ENCODE assay signal across 8 mouse cellular contexts in genomic region chr7:45801348-45801747, GRCm38 (mm10). TPM values are rescaled to one million over a fixed set of nuclear protein-coding genes. Genes with fewer than 3 reads are reported as not detected.
DNase-seq lines count a peak whose midpoint lies in the region; ATAC-seq and TF ChIP-seq lines count a peak whose summit lies in the region.

No protein-coding gene starts in this region.

- in situ Hi-C loops in ES-E14 (cut with MboI; ENCODE audit: low sequenced_read_pairs in 2 of 2, unreplicated experiment in 2 of 2): loop anchor here in 1 of 2 experiments (10.0 kb wide), 1 partner anchor 67 kb away; no protein-coding TSS in a partner anchor

- H3K36me3 ChIP-seq in ES-E14 (ENCODE audit: control insufficient read depth, insufficient read depth, low read length, poor library complexity, severe bottlenecking): peaks cover 2% of the 10 kb centered on the region; the same call in 1 of the 2 replicates
- peaks cover 80% of the 10 kb centered on the region for H3K36me3 ChIP-seq in forebrain, embryonic 13.5 days (ENCODE audit: poor library complexity, severe bottlenecking)
- H3K36me3 ChIP-seq in neural tube, embryonic 14.5 days (ENCODE audit: control insufficient read depth, insufficient read depth, low read length): peaks cover 39% of the 10 kb centered on the region
- H3K36me3 ChIP-seq in testis, adult 2 months (ENCODE audit: control insufficient read depth, insufficient read depth, low read length): no peaks in the 10 kb centered on the region

- H3K9me3 ChIP-seq in ES-E14 (ENCODE audit: control insufficient read depth, insufficient read depth, low read depth, low read length): no peaks in the 10 kb centered on the region
- no peaks in the 10 kb centered on the region for H3K9me3 ChIP-seq in forebrain, embryonic 13.5 days (replicated peaks)
- H3K9me3 ChIP-seq in neural tube, embryonic 14.5 days (ENCODE audit: control insufficient read depth, low read length): no peaks in the 10 kb centered on the region

- H3K27ac ChIP-seq in ES-E14 (ENCODE audit: insufficient read depth, low read depth, low read length, poor library complexity, severe bottlenecking): no peak overlapping the region
- H3K27ac ChIP-seq in forebrain, embryonic 13.5 days: no peak overlapping the region
- H3K27ac ChIP-seq in neural tube, embryonic 14.5 days (ENCODE audit: low read depth, low read length): peak overlapping the region; percentile 2; the same call in 1 of the 2 replicates
- no peak overlapping the region for H3K27ac ChIP-seq in testis, adult 2 months (ENCODE audit: control insufficient read depth, insufficient read depth, low read depth, low read length)

- peak overlapping the region; percentile 23; the same call in 1 of the 2 replicates for H3K9ac ChIP-seq in ES-E14 (ENCODE audit: insufficient read depth, low read depth, low read length, poor library complexity, severe bottlenecking)
- H3K9ac ChIP-seq in forebrain, embryonic 13.5 days: no peak overlapping the region
- H3K9ac ChIP-seq in neural tube, embryonic 14.5 days (replicated peaks; ENCODE audit: low read depth, low read length): no peak overlapping the region

- intact Hi-C loops in heart, postnatal 10 days (cut with DNase I): loop anchor here (1.0 to 2.0 kb wide), 2 partner anchors 62 to 133 kb away; no protein-coding TSS in a partner anchor

- H3K27me3 ChIP-seq in forebrain, embryonic 13.5 days: peaks cover 26% of the 10 kb centered on the region
- no peaks in the 10 kb centered on the region for H3K27me3 ChIP-seq in neural tube, embryonic 14.5 days (ENCODE audit: control insufficient read depth, insufficient read depth, low read length)
- H3K27me3 ChIP-seq in testis, adult 2 months (ENCODE audit: control insufficient read depth, insufficient read depth, low read length): peaks cover 2% of the 10 kb centered on the region; the same call in 1 of the 2 replicates

- peak; percentile 49; the same call in 1 of the 2 replicates for ATAC-seq in cerebellum, adult (ENCODE audit: insufficient number of reproducible peaks, low FRiP score, low TSS enrichment)
- peak; percentile 55 for ATAC-seq in forebrain, embryonic 13.5 days
- ATAC-seq in neural tube, embryonic 14.5 days (ENCODE audit: low read depth): peak; percentile 61; the same call in 1 of the 2 replicates

- 4% methylated on average over 12 of the region's 12 CpGs for WGBS in forebrain, embryonic 13.5 days
- 6% methylated on average over 12 of the region's 12 CpGs for WGBS in neural tube, embryonic 14.5 days

- H3K4me2 ChIP-seq in forebrain, embryonic 13.5 days: no peak overlapping the region; the same call in 1 of the 2 replicates
- no peak overlapping the region for H3K4me2 ChIP-seq in neural tube, embryonic 14.5 days (ENCODE audit: low read depth, low read length)

- H3K4me3 ChIP-seq in ES-E14 (ENCODE audit: insufficient read depth in 1 of 2, low read depth in 1 of 2, low read length in 2 of 2, poor library complexity in 1 of 2, severe bottlenecking in 1 of 2): peak overlapping the region; percentile 49 to 54
- H3K4me3 ChIP-seq in forebrain, embryonic 13.5 days: no peak overlapping the region
- no peak overlapping the region for H3K4me3 ChIP-seq in neural tube, embryonic 14.5 days (ENCODE audit: low read depth, low read length)
- H3K4me3 ChIP-seq in testis, adult 2 months (ENCODE audit: control insufficient read depth, low read depth, low read length): peak overlapping the region; percentile 76

- TF ChIP-seq POLR2A in testis, adult 2 months (IDR thresholded peaks at IDR 0.05; ENCODE audit: control insufficient read depth, low read depth, low read length): no peak

- DNase-seq in ES-E14 (ENCODE audit: low read depth, low spot score): peak; percentile 92
- DNase-seq in heart, postnatal 10 days: peak; percentile 93 to 95
- DNase-seq in layer of hippocampus, adult 11-12 months (ENCODE audit: low spot score): peak; percentile 94
- DNase-seq in lung, adult 18-20 months: peak; percentile 89 to 91

- peaks cover 6 to 25% of the 10 kb centered on the region in 2 experiments; a peak in 2 of 4 replicates for H3K4me1 ChIP-seq in ES-E14 (ENCODE audit: control insufficient read depth in 2 of 2, insufficient read depth in 2 of 2, low read length in 2 of 2, poor library complexity in 1 of 2)
- peaks cover 27% of the 10 kb centered on the region for H3K4me1 ChIP-seq in forebrain, embryonic 13.5 days
- peaks cover 17% of the 10 kb centered on the region for H3K4me1 ChIP-seq in neural tube, embryonic 14.5 days (ENCODE audit: control insufficient read depth, insufficient read depth, low read length)
- H3K4me1 ChIP-seq in testis, adult 2 months (ENCODE audit: control insufficient read depth, insufficient read depth, low read length): peaks cover 11% of the 10 kb centered on the region; the same call in 1 of the 2 replicates

- TF ChIP-seq CTCF in testis, adult 2 months (IDR thresholded peaks at IDR 0.05; ENCODE audit: control insufficient read depth, insufficient read depth, insufficient replicate concordance, low read depth, low read length): peak; percentile 98

TF ChIP-seq in ES-E14, 5 proteins besides CTCF, POLR2A, EP300 and RAD21:
- TF ChIP-seq MAFK (IDR thresholded peaks at IDR 0.05; ENCODE audit: insufficient read depth, low read depth, low read length): no peak
- peak; percentile 66; the same call in 1 of the 2 replicates for TF ChIP-seq HCFC1 (IDR thresholded peaks at IDR 0.05; ENCODE audit: borderline replicate concordance, insufficient read depth, low read length)
- peak; percentile 90; the same call in 1 of the 2 replicates for TF ChIP-seq ZC3H11A (IDR thresholded peaks at IDR 0.05; ENCODE audit: borderline replicate concordance, low read depth, low read length)

RNA-seq across cellular contexts. Expression of gene Cyth2, which starts 13.0 kb away (rescaled TPM):
- total RNA-seq in ES-E14 (2012; rRNA removed): 96.2 and 113 TPM in 2 replicates
- polyA plus RNA-seq in forebrain, embryonic 13.5 days (2015; fragmentation: Nextera tagmentation; extraction: Ambion mirVana): 314 and 335 TPM in 2 replicates
- total RNA-seq in heart, postnatal 10 days (2021): 10 to 100 TPM; 91.1 to 95.1 TPM
- 223 and 266 TPM in 2 replicates for polyA plus RNA-seq in neural tube, embryonic 14.5 days (2014; fragmentation: Nextera tagmentation; extraction: Ambion mirVana)
- polyA plus RNA-seq in testis, adult 2 months (2012; rRNA removed): 149 and 166 TPM in 2 replicates

RNA-seq across cellular contexts. Expression of gene Sult2b1, which starts 16.9 kb away (rescaled TPM):
- 1.6 and 2.1 TPM in 2 replicates for total RNA-seq in ES-E14 (2012; rRNA removed)
- polyA plus RNA-seq in forebrain, embryonic 13.5 days (2015; fragmentation: Nextera tagmentation; extraction: Ambion mirVana): 4.1 and 4.4 TPM in 2 replicates
- total RNA-seq in heart, postnatal 10 days (2021): not detected
- polyA plus RNA-seq in neural tube, embryonic 14.5 days (2014; fragmentation: Nextera tagmentation; extraction: Ambion mirVana): 6.8 and 9.7 TPM in 2 replicates
- polyA plus RNA-seq in testis, adult 2 months (2012; rRNA removed): 8.8 and 9.5 TPM in 2 replicates

RNA-seq across cellular contexts. Expression of gene Lmtk3, which starts 17.8 kb away (rescaled TPM):
- total RNA-seq in ES-E14 (2012; rRNA removed): 7.2 and 9.5 TPM in 2 replicates
- polyA plus RNA-seq in forebrain, embryonic 13.5 days (2015; fragmentation: Nextera tagmentation; extraction: Ambion mirVana): 12.4 and 13.1 TPM in 2 replicates
- total RNA-seq in heart, postnatal 10 days (2021): under 1 TPM; 0.22 to 0.30 TPM
- 21.2 and 32.3 TPM in 2 replicates for polyA plus RNA-seq in neural tube, embryonic 14.5 days (2014; fragmentation: Nextera tagmentation; extraction: Ambion mirVana)
- polyA plus RNA-seq in testis, adult 2 months (2012; rRNA removed): 23.1 and 26.1 TPM in 2 replicates

RNA-seq across cellular contexts. Expression of gene Kcnj14, which starts 23.2 kb away (rescaled TPM):
- total RNA-seq in ES-E14 (2012; rRNA removed): 1.6 and 2.6 TPM in 2 replicates
- polyA plus RNA-seq in forebrain, embryonic 13.5 days (2015; fragmentation: Nextera tagmentation; extraction: Ambion mirVana): 0.45 and 0.49 TPM in 2 replicates
- total RNA-seq in heart, postnatal 10 days (2021): under 1 TPM; 0.69 to 0.74 TPM
- 1.1 and 1.3 TPM in 2 replicates for polyA plus RNA-seq in neural tube, embryonic 14.5 days (2014; fragmentation: Nextera tagmentation; extraction: Ambion mirVana)
- 0.06 and 0.11 TPM in 2 replicates for polyA plus RNA-seq in testis, adult 2 months (2012; rRNA removed)

RNA-seq across cellular contexts. Expression of gene Grwd1, which starts 29.4 kb away (rescaled TPM):
- total RNA-seq in ES-E14 (2012; rRNA removed): 93.4 and 107 TPM in 2 replicates
- 49.2 and 53.6 TPM in 2 replicates for polyA plus RNA-seq in forebrain, embryonic 13.5 days (2015; fragmentation: Nextera tagmentation; extraction: Ambion mirVana)
- 10 to 100 TPM; 14.6 to 17.1 TPM for total RNA-seq in heart, postnatal 10 days (2021)
- 39.0 and 40.5 TPM in 2 replicates for polyA plus RNA-seq in neural tube, embryonic 14.5 days (2014; fragmentation: Nextera tagmentation; extraction: Ambion mirVana)
- 11.2 and 12.1 TPM in 2 replicates for polyA plus RNA-seq in testis, adult 2 months (2012; rRNA removed)

Comparison
In these comparisons a context has a peak if more than half of its experiments do, and no peak if none do; other contexts are left out.
1. H3K4me3 ChIP-seq: peak in ES-E14 (2 of 2) and testis, adult 2 months (single experiment); none in forebrain, embryonic 13.5 days (single experiment) and neural tube, embryonic 14.5 days (single experiment).
2. Peak in every context shown above with its lines, with median percentiles within 50 percentile points of each other: DNase-seq and ATAC-seq.